Mouse (Mus musculus) lung, adult 2 months (tissue): ENCODE data around the gene Ptprr. TPM values are rescaled to one million over a fixed set of nuclear protein-coding genes. Genes with fewer than 3 reads are reported as not detected.

Experiments
- DNase-seq: peaks from one replicate; pipeline ENCODE4 v3.0.0; 2022
- H3K4me1 ChIP-seq: fragments of 200-500 bp; 2 replicates; pipeline ENCODE4 v1.6.1; 2011; ENCODE audit warnings: low read length; ENCODE audit not compliant: control insufficient read depth, insufficient read depth
- H3K4me3 ChIP-seq: fragments of 200-500 bp; replicated peaks from 2 replicates; pipeline ENCODE3; 2011; ENCODE audit warnings: low read depth, mild to moderate bottlenecking, control low read depth, low read length; ENCODE audit errors: extremely low read depth
- CTCF ChIP-seq: fragments of 200-500 bp; IDR thresholded peaks from 2 replicates; pipeline ENCODE4 v1.5.1; 2011; ENCODE audit warnings: mild to moderate bottlenecking, low read length, control low read depth; ENCODE audit not compliant: insufficient read depth
- POLR2A ChIP-seq: fragments of 200-500 bp; IDR thresholded peaks from 2 replicates; pipeline ENCODE4 v1.6.1; 2011; ENCODE audit warnings: low read depth, mild to moderate bottlenecking, control low read depth, low read length, borderline replicate concordance; ENCODE audit errors: extremely low read depth
- WGBS: fragments of 180-500 bp; shearing (Covaris S2); methylation state at CpG from one replicate; pipeline ENCODE4 v1.1.7; 2018; 5-methylcytosine and 5-hydroxymethylcytosine counted together
- polyA plus RNA-seq: library from polyadenylated mRNA; depleted of rRNA; stranded (reverse); fragments of >200 nt; gene quantifications from 2 replicates; pipeline ENCODE4 v1.2.3, GENCODE M21; 2012

The Ptprr gene
- polyA plus RNA-seq, 1 experiment: 0.89 TPM

- DNase-seq: no peak
- no peak overlapping the region for H3K4me3 ChIP-seq
- no peak for TF ChIP-seq POLR2A
- WGBS: 38% methylated on average over 3 of the region's 3 CpGs
- H3K4me1 ChIP-seq: no peaks in the 10 kb centered on the region
Observed at GRCm38 (mm10) chr10:116183258-116183657, 165.2 kb downstream of the Ptprr start.

- H3K4me3 ChIP-seq: no peak overlapping the region
- TF ChIP-seq POLR2A: no peak
- TF ChIP-seq CTCF: no peak
- DNase-seq: no peak
- H3K4me1 ChIP-seq: no peaks in the 10 kb centered on the region
- 66% methylated on average over 2 of the region's 2 CpGs for WGBS
Observed at GRCm38 (mm10) chr10:116191724-116192123, 173.7 kb downstream of the Ptprr start.

GRCm38 (mm10) chr10:116192293-116192692, 174.3 kb downstream of the Ptprr start:
- DNase-seq: no peak
- Histone ChIP-seq H3K4me3 (no peak overlapping the region), H3K4me1 (no peaks in the 10 kb centered on the region)
- WGBS: 66% methylated on average over 8 of the region's 8 CpGs
- TF ChIP-seq CTCF (no peak), POLR2A (no peak)

GRCm38 (mm10) chr10:116194409-116194808, 176.4 kb downstream of the Ptprr start:
- Histone ChIP-seq H3K4me3 (no peak overlapping the region), H3K4me1 (no peaks in the 10 kb centered on the region)
- WGBS: 58% methylated on average over 8 of the region's 8 CpGs
- no peak for DNase-seq
- TF ChIP-seq CTCF (no peak), POLR2A (no peak)

GRCm38 (mm10) chr10:116196596-116197415, 178.8 kb downstream of the Ptprr start:
- TF ChIP-seq CTCF (no peak), POLR2A (no peak)
- DNase-seq: no peak
- no peaks in the 10 kb centered on the region for H3K4me1 ChIP-seq

GRCm38 (mm10) chr10:116197416-116197939, 179.5 kb downstream of the Ptprr start:
- Histone ChIP-seq H3K4me1 (no peaks in the 10 kb centered on the region), H3K4me3 (no peak overlapping the region)
- TF ChIP-seq CTCF (peak; percentile 14; the same call in 1 of the 2 replicates), POLR2A (no peak)
- no peak for DNase-seq
- 14% methylated on average over 4 of the region's 4 CpGs for WGBS

More at GRCm38 (mm10) chr10:116196596-116197415, 178.8 kb downstream of the Ptprr start:
- 20% methylated on average over 14 of the region's 14 CpGs for WGBS
- no peak overlapping the region for H3K4me3 ChIP-seq

GRCm38 (mm10) chr10:116199035-116199434, 181.0 kb downstream of the Ptprr start:
- no peaks in the 10 kb centered on the region for H3K4me1 ChIP-seq
- DNase-seq: no peak
- WGBS: 26% methylated on average over 5 of the region's 5 CpGs
- no peak for TF ChIP-seq POLR2A
- peak; percentile 43 for TF ChIP-seq CTCF
- no peak overlapping the region for H3K4me3 ChIP-seq

- TF ChIP-seq CTCF: no peak
- no peak for TF ChIP-seq POLR2A
- 49% methylated on average over 8 of the region's 8 CpGs for WGBS
- no peak for DNase-seq
- Histone ChIP-seq H3K4me3 (no peak overlapping the region), H3K4me1 (no peaks in the 10 kb centered on the region; the same call in 1 of the 2 replicates)
Observed at GRCm38 (mm10) chr10:116201542-116201941, 183.5 kb downstream of the Ptprr start.

GRCm38 (mm10) chr10:116205580-116206358, 187.8 kb downstream of the Ptprr start:
- 21% methylated on average over 15 of the region's 15 CpGs for WGBS
- TF ChIP-seq POLR2A: no peak
- no peak for TF ChIP-seq CTCF
- Histone ChIP-seq H3K4me1 (no peaks in the 10 kb centered on the region; the same call in 1 of the 2 replicates), H3K4me3 (no peak overlapping the region)
- DNase-seq: no peak
